Mouse (Mus musculus) heart, adult 9 months (tissue): ENCODE data around the gene Cxcr5.

Source experiments
- DNase-seq, 2 experiments: peaks; one replicate each; pipeline ENCODE4 v3.0.0; 2022; ENCODE audit warnings: low spot score in 2 of 2

The Cxcr5 gene

GRCm38 (mm10) chr9:44537625-44538301 is 23.9 kb downstream of the Cxcr5 start:
- DNase-seq: no peak

- DNase-seq: no peak
Measured at GRCm38 (mm10) chr9:44532991-44533580, 28.6 kb downstream of the Cxcr5 start.

GRCm38 (mm10) chr9:44528340-44528739 is 33.3 kb downstream of the Cxcr5 start:
- DNase-seq: no peak

GRCm38 (mm10) chr9:44526337-44527112 is 35.2 kb downstream of the Cxcr5 start:
- DNase-seq: no peak

GRCm38 (mm10) chr9:44525589-44525988 is 36.1 kb downstream of the Cxcr5 start:
- DNase-seq: no peak

- no peak for DNase-seq
Measured at GRCm38 (mm10) chr9:44525001-44525400, 36.7 kb downstream of the Cxcr5 start.

- no peak for DNase-seq
Measured at GRCm38 (mm10) chr9:44524235-44524826, 37.3 kb downstream of the Cxcr5 start.

- DNase-seq: no peak
Measured at GRCm38 (mm10) chr9:44523686-44524085, 38.0 kb downstream of the Cxcr5 start.

GRCm38 (mm10) chr9:44521927-44522326 is 39.8 kb downstream of the Cxcr5 start:
- no peak for DNase-seq

GRCm38 (mm10) chr9:44518068-44518467 is 43.6 kb downstream of the Cxcr5 start:
- DNase-seq: no peak

GRCm38 (mm10) chr9:44517368-44517767 is 44.3 kb downstream of the Cxcr5 start:
- DNase-seq: no peak

GRCm38 (mm10) chr9:44515891-44516290 is 45.8 kb downstream of the Cxcr5 start:
- no peak for DNase-seq

GRCm38 (mm10) chr9:44515131-44515751 is 46.4 kb downstream of the Cxcr5 start:
- peak; percentile 72 to 80 for DNase-seq

GRCm38 (mm10) chr9:44514147-44514546 is 47.5 kb downstream of the Cxcr5 start:
- DNase-seq: no peak

- DNase-seq: no peak
Measured at GRCm38 (mm10) chr9:44513610-44514009, 48.1 kb downstream of the Cxcr5 start.

- DNase-seq: no peak
Measured at GRCm38 (mm10) chr9:44513121-44513520, 48.6 kb downstream of the Cxcr5 start.

- no peak for DNase-seq
Measured at GRCm38 (mm10) chr9:44512717-44513003, 49.0 kb downstream of the Cxcr5 start.

GRCm38 (mm10) chr9:44511935-44512716 is 49.6 kb downstream of the Cxcr5 start:
- DNase-seq: peak in 1 of 2 experiments; percentile 48

- DNase-seq: peak; percentile 82 to 84
Measured at GRCm38 (mm10) chr9:44510872-44511601, 50.6 kb downstream of the Cxcr5 start.

- DNase-seq: peak in 1 of 2 experiments; percentile 41
Measured at GRCm38 (mm10) chr9:44510355-44510871, 51.3 kb downstream of the Cxcr5 start.
